Mouse (Mus musculus): ENCODE measurements around the gene Pax9. TPM values are rescaled to one million over a fixed set of nuclear protein-coding genes. Genes with fewer than 3 reads are reported as not detected.
A peak's percentile ranks its signal among the peaks of the same experiment; 100 is the strongest.

Gene Pax9
- polyA plus RNA-seq (2015; fragmentation: Nextera tagmentation; extraction: Ambion mirVana) = 0.48 and 0.59 TPM in 2 replicates

- H3K4me3 ChIP-seq (ENCODE audit: low read length) = peak within 1 kb of the TSS; percentile 26
- no peak for ATAC-seq (ENCODE audit: low read depth)
- H3K4me1 ChIP-seq (replicated peaks; ENCODE audit: control insufficient read depth, insufficient read depth, low read length) = peaks cover 21% of the 10 kb centered on the region
- H3K27me3 ChIP-seq (ENCODE audit: control insufficient read depth, insufficient read depth, low read depth, low read length) = peaks cover 95% of the 10 kb centered on the region
- no peaks in the 10 kb centered on the region; the same call in 1 of the 2 replicates for H3K9me3 ChIP-seq (ENCODE audit: control insufficient read depth, low read length)
- H3K9ac ChIP-seq (ENCODE audit: low read length) = no peak within 1 kb of the TSS
- H3K36me3 ChIP-seq (ENCODE audit: control insufficient read depth, insufficient read depth, low read length) = no peaks in the 10 kb centered on the region
- no peak within 1 kb of the TSS for H3K27ac ChIP-seq (ENCODE audit: low read length)
- peak within 1 kb of the TSS; percentile 37 for H3K4me2 ChIP-seq (ENCODE audit: low read depth, low read length)
- 2% methylated on average over 40 of the region's 40 CpGs for WGBS
These were observed at the start of gene Pax9 for GRCm38 (mm10) chr12:56691427-56692079. Pax9 (plus strand) TSS chr12:56691767.

GRCm38 (mm10) chr12:56669451-56670122 lies 22.0 kb upstream of the Pax9 start:
- no peak overlapping the region for H3K4me3 ChIP-seq (ENCODE audit: low read length)
- ATAC-seq (ENCODE audit: low read depth) = no peak
- H3K4me2 ChIP-seq (ENCODE audit: low read depth, low read length) = no peak overlapping the region
- no peaks in the 10 kb centered on the region for H3K36me3 ChIP-seq (ENCODE audit: control insufficient read depth, insufficient read depth, low read length)
- H3K9ac ChIP-seq (ENCODE audit: low read length) = no peak overlapping the region
- no peaks in the 10 kb centered on the region for H3K9me3 ChIP-seq (ENCODE audit: control insufficient read depth, low read length)
- H3K27me3 ChIP-seq (ENCODE audit: control insufficient read depth, insufficient read depth, low read depth, low read length) = no peaks in the 10 kb centered on the region; the same call in 1 of the 2 replicates
- no peak overlapping the region for H3K27ac ChIP-seq (ENCODE audit: low read length)
- WGBS = 75% methylated on average over 9 of the region's 9 CpGs
- H3K4me1 ChIP-seq (replicated peaks; ENCODE audit: control insufficient read depth, insufficient read depth, low read length) = no peaks in the 10 kb centered on the region

GRCm38 (mm10) chr12:56670795-56671194 lies 20.8 kb upstream of the Pax9 start:
- no peaks in the 10 kb centered on the region; the same call in 1 of the 2 replicates for H3K27me3 ChIP-seq (ENCODE audit: control insufficient read depth, insufficient read depth, low read depth, low read length)
- H3K36me3 ChIP-seq (ENCODE audit: control insufficient read depth, insufficient read depth, low read length) = no peaks in the 10 kb centered on the region
- WGBS = 88% methylated on average over 9 of the region's 9 CpGs
- H3K4me3 ChIP-seq (ENCODE audit: low read length) = no peak overlapping the region
- H3K4me1 ChIP-seq (replicated peaks; ENCODE audit: control insufficient read depth, insufficient read depth, low read length) = no peaks in the 10 kb centered on the region
- ATAC-seq (ENCODE audit: low read depth) = no peak
- no peak overlapping the region for H3K9ac ChIP-seq (ENCODE audit: low read length)
- H3K27ac ChIP-seq (ENCODE audit: low read length) = no peak overlapping the region
- no peaks in the 10 kb centered on the region for H3K9me3 ChIP-seq (ENCODE audit: control insufficient read depth, low read length)
- H3K4me2 ChIP-seq (ENCODE audit: low read depth, low read length) = no peak overlapping the region

- Histone ChIP-seq H3K27ac (ENCODE audit: low read length) (no peak overlapping the region), H3K9me3 (ENCODE audit: control insufficient read depth, low read length) (no peaks in the 10 kb centered on the region), H3K36me3 (ENCODE audit: control insufficient read depth, insufficient read depth, low read length) (no peaks in the 10 kb centered on the region), H3K4me2 (ENCODE audit: low read depth, low read length) (no peak overlapping the region), H3K4me1 (replicated peaks; ENCODE audit: control insufficient read depth, insufficient read depth, low read length) (no peaks in the 10 kb centered on the region), H3K27me3 (ENCODE audit: control insufficient read depth, insufficient read depth, low read depth, low read length) (peaks cover 9% of the 10 kb centered on the region; the same call in 1 of the 2 replicates), H3K4me3 (ENCODE audit: low read length) (no peak overlapping the region), H3K9ac (ENCODE audit: low read length) (no peak overlapping the region)
- WGBS = 27% methylated on average over 3 of the region's 3 CpGs
- no peak for ATAC-seq (ENCODE audit: low read depth)
These were observed 16.8 kb upstream of the Pax9 start for GRCm38 (mm10) chr12:56674726-56675125.

- H3K36me3 ChIP-seq (ENCODE audit: control insufficient read depth, insufficient read depth, low read length) = no peaks in the 10 kb centered on the region
- peaks cover 36% of the 10 kb centered on the region for H3K27me3 ChIP-seq (ENCODE audit: control insufficient read depth, insufficient read depth, low read depth, low read length)
- no peaks in the 10 kb centered on the region for H3K9me3 ChIP-seq (ENCODE audit: control insufficient read depth, low read length)
- no peak overlapping the region for H3K4me3 ChIP-seq (ENCODE audit: low read length)
- H3K4me1 ChIP-seq (replicated peaks; ENCODE audit: control insufficient read depth, insufficient read depth, low read length) = no peaks in the 10 kb centered on the region
- WGBS = 60% methylated on average over 7 of the region's 7 CpGs
- H3K4me2 ChIP-seq (ENCODE audit: low read depth, low read length) = no peak overlapping the region
- no peak overlapping the region for H3K9ac ChIP-seq (ENCODE audit: low read length)
- ATAC-seq (ENCODE audit: low read depth) = no peak
- H3K27ac ChIP-seq (ENCODE audit: low read length) = no peak overlapping the region
These were observed 13.9 kb upstream of the Pax9 start for GRCm38 (mm10) chr12:56677620-56678019.

- Histone ChIP-seq H3K27ac (ENCODE audit: low read length) (no peak overlapping the region), H3K9ac (ENCODE audit: low read length) (no peak overlapping the region), H3K36me3 (ENCODE audit: control insufficient read depth, insufficient read depth, low read length) (no peaks in the 10 kb centered on the region), H3K4me3 (ENCODE audit: low read length) (peak overlapping the region; percentile 28), H3K4me1 (replicated peaks; ENCODE audit: control insufficient read depth, insufficient read depth, low read length) (no peaks in the 10 kb centered on the region), H3K4me2 (ENCODE audit: low read depth, low read length) (peak overlapping the region; percentile 59), H3K9me3 (ENCODE audit: control insufficient read depth, low read length) (no peaks in the 10 kb centered on the region), H3K27me3 (ENCODE audit: control insufficient read depth, insufficient read depth, low read depth, low read length) (peaks cover 58% of the 10 kb centered on the region)
- 0 out of 2 replicates have a peak, but pooled peaks have one; percentile 36 for ATAC-seq (ENCODE audit: low read depth)
- WGBS = under 1% methylated on average over 38 of the region's 38 CpGs
These were observed 10.3 kb upstream of the Pax9 start for GRCm38 (mm10) chr12:56681096-56681811.

GRCm38 (mm10) chr12:56687640-56688481 lies 3.7 kb upstream of the Pax9 start:
- Histone ChIP-seq H3K4me2 (ENCODE audit: low read depth, low read length) (no peak overlapping the region), H3K4me1 (replicated peaks; ENCODE audit: control insufficient read depth, insufficient read depth, low read length) (peaks cover 9% of the 10 kb centered on the region; the same call in 1 of the 2 replicates), H3K4me3 (ENCODE audit: low read length) (no peak overlapping the region), H3K36me3 (ENCODE audit: control insufficient read depth, insufficient read depth, low read length) (no peaks in the 10 kb centered on the region), H3K27me3 (ENCODE audit: control insufficient read depth, insufficient read depth, low read depth, low read length) (peaks cover 80% of the 10 kb centered on the region), H3K9ac (ENCODE audit: low read length) (no peak overlapping the region), H3K27ac (ENCODE audit: low read length) (no peak overlapping the region), H3K9me3 (ENCODE audit: control insufficient read depth, low read length) (no peaks in the 10 kb centered on the region; the same call in 1 of the 2 replicates)
- 8% methylated on average over 15 of the region's 15 CpGs for WGBS
- no peak for ATAC-seq (ENCODE audit: low read depth)

- H3K4me1 ChIP-seq (replicated peaks; ENCODE audit: control insufficient read depth, insufficient read depth, low read length) = peaks cover 9% of the 10 kb centered on the region; the same call in 1 of the 2 replicates
- 9% methylated on average over 10 of the region's 10 CpGs for WGBS
- no peak overlapping the region for H3K27ac ChIP-seq (ENCODE audit: low read length)
- ATAC-seq (ENCODE audit: low read depth) = no peak
- peaks cover 80% of the 10 kb centered on the region for H3K27me3 ChIP-seq (ENCODE audit: control insufficient read depth, insufficient read depth, low read depth, low read length)
- H3K4me3 ChIP-seq (ENCODE audit: low read length) = no peak overlapping the region
- no peaks in the 10 kb centered on the region for H3K36me3 ChIP-seq (ENCODE audit: control insufficient read depth, insufficient read depth, low read length)
- H3K9me3 ChIP-seq (ENCODE audit: control insufficient read depth, low read length) = no peaks in the 10 kb centered on the region; the same call in 1 of the 2 replicates
- no peak overlapping the region for H3K9ac ChIP-seq (ENCODE audit: low read length)
- no peak overlapping the region for H3K4me2 ChIP-seq (ENCODE audit: low read depth, low read length)
These were observed 3.1 kb upstream of the Pax9 start for GRCm38 (mm10) chr12:56688482-56688840.
